Mouse (Mus musculus) urinary bladder, adult 18-20 months (tissue): ENCODE results near the gene Txndc5.

Experiments
- DNase-seq, 2 experiments: peaks; one replicate each; pipeline ENCODE4 v3.0.0; 2022; ENCODE audit warnings: low spot score in 2 of 2, mixed read lengths in 2 of 2

Txndc5 gene

DNA sequence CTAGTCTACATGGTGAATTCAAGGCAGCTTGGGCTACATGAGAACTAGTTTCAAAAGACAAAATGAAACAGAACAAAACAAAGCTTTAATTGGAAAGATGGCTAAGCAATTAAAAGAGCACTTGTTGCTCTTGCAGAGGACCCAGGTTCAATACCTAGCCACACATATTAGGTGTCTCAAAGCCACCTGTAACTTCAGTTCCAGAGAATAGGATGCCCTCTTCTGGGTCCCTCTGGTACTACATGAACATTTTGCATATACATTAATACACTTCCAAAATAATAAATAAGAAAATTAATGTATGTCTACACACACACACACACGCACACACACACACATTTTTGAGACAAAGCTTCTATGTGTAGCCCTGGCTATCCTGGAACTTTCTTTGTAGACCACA, 65.2 kb downstream of the Txndc5 start:
- DNase-seq: no peak

DNA sequence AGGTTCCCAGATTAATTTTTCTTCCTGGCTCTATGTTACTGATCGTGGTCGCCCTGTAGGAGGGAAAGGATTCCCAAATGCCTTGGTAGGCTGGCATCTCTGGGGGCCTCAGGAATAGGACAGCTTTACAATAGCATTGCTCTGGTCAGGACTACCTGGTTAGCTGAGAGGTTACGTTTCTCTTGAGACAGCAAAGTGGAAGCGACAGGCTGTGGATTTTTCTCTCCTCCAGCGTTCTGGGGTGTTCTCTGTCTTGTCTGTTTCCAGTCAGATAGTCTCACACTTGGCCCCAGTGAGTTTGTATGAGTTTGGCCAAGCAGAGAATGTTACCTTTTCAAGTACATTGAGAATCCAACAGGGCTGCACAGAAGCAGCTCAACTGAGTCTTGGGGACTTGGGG, 77.2 kb downstream of the Txndc5 start:
- no peak for DNase-seq
